Mouse (Mus musculus) stomach, embryonic 16.5 days (tissue): ENCODE data around the gene Slc15a3. TPM values are rescaled to one million over a fixed set of nuclear protein-coding genes. Genes with fewer than 3 reads are reported as not detected.

Source experiments
- ATAC-seq: fragments of 200-750 bp; cut with Nextera tagmentation; 2 replicates; pipeline ENCODE4 v1.8.0; 2017; ENCODE audit warnings: moderate number of reproducible peaks, moderate TSS enrichment; ENCODE audit not compliant: insufficient read depth, low FRiP score
- H3K27ac ChIP-seq: fragments of 300-500 bp; sonication (generic); 2 replicates; pipeline ENCODE4 v1.5.1; 2014; ENCODE audit warnings: low read length
- H3K27me3 ChIP-seq: fragments of 300-500 bp; sonication (generic); 2 replicates; pipeline ENCODE4 v1.6.1; 2014; ENCODE audit warnings: low read length, control low read depth, mixed read lengths; ENCODE audit not compliant: control insufficient read depth, insufficient read depth
- H3K36me3 ChIP-seq: fragments of 300-500 bp; sonication (generic); 2 replicates; pipeline ENCODE4 v1.6.1; 2014; ENCODE audit warnings: low read length; ENCODE audit not compliant: control insufficient read depth, insufficient read depth
- H3K4me1 ChIP-seq: fragments of 300-500 bp; sonication (generic); 2 replicates; pipeline ENCODE4 v1.6.1; 2014; ENCODE audit warnings: low read length, control low read depth, mixed read lengths; ENCODE audit not compliant: control insufficient read depth, insufficient read depth
- H3K4me2 ChIP-seq: fragments of 300-500 bp; sonication (generic); 2 replicates; pipeline ENCODE4 v1.6.1; 2014; ENCODE audit warnings: low read depth, low read length, mixed read lengths
- H3K4me3 ChIP-seq: fragments of 300-500 bp; sonication (generic); replicated peaks from 2 replicates; pipeline ENCODE4 v1.5.1; 2014; ENCODE audit warnings: mild to moderate bottlenecking, low read length
- H3K9ac ChIP-seq: fragments of 300-500 bp; sonication (generic); 2 replicates; pipeline ENCODE4 v1.6.1; 2014; ENCODE audit warnings: low read length
- H3K9me3 ChIP-seq: fragments of 300-500 bp; sonication (generic); replicated peaks from 2 replicates; pipeline ENCODE4 v1.6.1; 2016; ENCODE audit warnings: low read length, control low read depth; ENCODE audit not compliant: control insufficient read depth
- WGBS: fragments of 180-500 bp; shearing (Covaris S2); extraction: QIAGEN DNeasy Blood & Tissue Kit; methylation state at CpG from one replicate; pipeline ENCODE4 v1.1.7; 2014; 5-methylcytosine and 5-hydroxymethylcytosine counted together
- polyA plus RNA-seq: library from polyadenylated mRNA; unstranded; fragments of >200 nt; fragmentation: Nextera tagmentation; extraction: Ambion mirVana; gene quantifications from 2 replicates; pipeline ENCODE4 v1.2.1, GENCODE M21; 2015

The Slc15a3 gene
- polyA plus RNA-seq, 1 experiment from 2014 or later = 0.70 TPM

DNA sequence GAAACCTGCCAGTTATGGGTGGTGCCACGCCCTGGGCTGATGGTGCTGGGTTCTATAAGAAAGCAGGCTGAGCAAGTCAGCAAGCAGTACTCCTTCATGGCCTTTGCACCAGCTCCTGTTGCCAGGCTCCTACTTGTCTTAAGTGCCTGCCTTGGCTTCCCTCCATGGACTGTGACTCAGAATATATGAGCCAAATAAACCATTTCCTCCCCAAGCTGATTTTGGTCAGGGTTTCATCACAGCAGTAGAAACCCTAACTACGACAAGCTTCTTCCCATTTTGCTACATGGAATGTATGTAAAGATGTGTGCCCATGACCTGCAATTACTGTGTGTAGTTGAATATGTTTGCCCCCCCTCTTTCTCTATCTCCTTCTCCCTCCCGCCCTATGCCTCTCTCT is 5.9 kb upstream of the Slc15a3 start:
- H3K36me3 ChIP-seq = no peaks in the 10 kb centered on the region
- ATAC-seq = no peak
- H3K4me2 ChIP-seq = no peak overlapping the region
- H3K9me3 ChIP-seq = no peaks in the 10 kb centered on the region
- WGBS = 72% methylated on average over 3 of the region's 3 CpGs
- H3K4me3 ChIP-seq = no peak overlapping the region
- no peak overlapping the region for H3K27ac ChIP-seq
- no peaks in the 10 kb centered on the region for H3K4me1 ChIP-seq
- H3K27me3 ChIP-seq = no peaks in the 10 kb centered on the region
- H3K9ac ChIP-seq = no peak overlapping the region

DNA sequence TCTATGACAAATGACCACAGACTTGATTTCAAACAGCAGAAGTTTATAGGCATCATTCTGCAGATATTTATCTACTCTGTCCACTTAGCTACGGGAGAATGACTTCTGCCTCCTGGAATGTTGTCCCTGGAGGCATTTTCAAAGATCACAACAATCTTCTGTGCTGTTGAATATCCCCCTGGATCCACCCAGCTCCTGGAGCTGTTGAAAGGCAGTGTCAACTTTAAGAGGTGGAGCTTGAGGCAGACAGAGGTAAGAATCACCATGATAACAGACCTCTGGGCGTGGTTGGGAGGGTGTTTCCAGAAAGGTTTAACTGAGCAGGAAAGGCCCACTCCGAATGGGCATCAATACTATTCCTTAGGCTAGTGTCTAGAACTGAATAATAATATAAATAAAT is 3.9 kb upstream of the Slc15a3 start:
- H3K9me3 ChIP-seq = no peaks in the 10 kb centered on the region
- no peak for ATAC-seq
- no peak overlapping the region for H3K4me3 ChIP-seq
- no peaks in the 10 kb centered on the region for H3K36me3 ChIP-seq
- H3K27me3 ChIP-seq = no peaks in the 10 kb centered on the region
- H3K4me1 ChIP-seq = no peaks in the 10 kb centered on the region
- H3K4me2 ChIP-seq = no peak overlapping the region
- H3K9ac ChIP-seq = no peak overlapping the region
- H3K27ac ChIP-seq = no peak overlapping the region
- WGBS = 42% methylated on average over 3 of the region's 3 CpGs

DNA sequence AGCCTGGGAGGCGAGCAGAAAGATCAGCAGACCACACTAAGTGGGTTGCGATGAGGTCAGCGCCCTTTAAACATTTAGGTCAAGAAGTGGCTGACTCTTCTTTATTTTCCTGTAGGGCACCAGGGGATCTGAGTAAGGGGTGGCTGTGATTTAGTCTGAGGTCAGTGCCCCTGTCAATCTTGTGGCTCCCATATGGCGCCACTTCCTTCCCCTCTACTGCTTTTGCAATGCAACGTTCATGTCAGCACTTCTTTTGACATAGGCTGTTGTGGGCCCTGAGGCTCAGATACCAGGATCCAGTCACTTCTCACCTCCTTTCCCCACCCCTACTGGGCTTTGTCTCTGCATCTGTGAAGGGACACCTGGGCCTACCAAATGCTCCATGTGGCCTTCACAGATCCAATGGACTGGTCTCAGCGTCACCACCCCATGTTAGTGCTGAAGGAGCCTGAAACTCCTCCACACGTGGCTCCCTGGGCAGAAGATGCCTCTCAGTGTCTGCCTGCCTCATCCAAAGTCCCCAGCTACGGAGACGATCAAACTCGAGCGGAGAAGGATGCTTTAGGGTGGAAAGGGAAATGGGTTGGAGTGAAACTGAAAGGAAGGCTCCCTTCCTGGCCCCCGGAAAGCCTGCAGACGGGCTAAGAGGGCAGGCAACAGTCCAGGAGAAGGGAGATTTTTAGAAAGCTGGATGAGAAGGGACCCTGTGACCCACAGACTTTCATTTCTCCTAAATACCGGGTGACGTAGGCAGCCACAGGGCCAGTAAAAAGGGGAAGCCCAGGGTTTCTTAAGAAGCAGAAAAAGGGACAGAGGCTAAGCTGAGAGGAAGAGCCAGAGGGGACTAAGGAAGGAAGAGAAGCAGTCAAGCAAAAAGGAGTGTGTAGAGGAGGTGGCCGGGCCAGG is 2.4 kb downstream of the Slc15a3 start:
- H3K4me1 ChIP-seq = peaks cover 4% of the 10 kb centered on the region; the same call in 1 of the 2 replicates
- H3K36me3 ChIP-seq = no peaks in the 10 kb centered on the region
- H3K27me3 ChIP-seq = no peaks in the 10 kb centered on the region
- H3K9me3 ChIP-seq = no peaks in the 10 kb centered on the region
- 0 out of 2 replicates have a peak overlapping the region, but pooled peaks have one; percentile 35 for H3K9ac ChIP-seq
- H3K4me2 ChIP-seq = 0 out of 2 replicates have a peak overlapping the region, but pooled peaks have one; percentile 3
- peak; percentile 13; the same call in 1 of the 2 replicates for ATAC-seq
- H3K4me3 ChIP-seq = no peak overlapping the region
- WGBS = 53% methylated on average over 16 of the region's 16 CpGs
- H3K27ac ChIP-seq = peak overlapping the region; percentile 17

DNA sequence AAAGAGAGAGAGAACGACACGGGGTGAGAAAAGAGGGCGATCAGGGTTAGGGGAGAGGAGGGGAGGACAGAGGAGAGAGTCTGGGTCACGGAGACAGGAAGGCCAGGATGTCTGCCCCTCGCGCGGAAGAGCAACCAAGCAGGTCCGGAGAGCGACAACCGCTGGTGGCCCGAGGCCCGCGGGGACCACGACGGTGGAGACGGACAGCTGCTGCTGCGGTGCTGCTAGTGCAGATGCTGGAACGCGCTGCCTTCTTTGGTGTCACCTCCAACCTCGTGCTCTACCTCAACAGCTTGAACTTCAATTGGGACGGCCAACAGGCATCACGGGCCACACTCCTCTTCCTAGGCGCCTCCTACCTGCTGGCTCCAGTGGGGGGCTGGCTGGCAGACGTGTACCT is 3.4 kb downstream of the Slc15a3 start:
- no peaks in the 10 kb centered on the region for H3K9me3 ChIP-seq
- no peak overlapping the region for H3K4me3 ChIP-seq
- H3K27ac ChIP-seq = no peak overlapping the region
- H3K4me1 ChIP-seq = peaks cover 4% of the 10 kb centered on the region; the same call in 1 of the 2 replicates
- no peaks in the 10 kb centered on the region for H3K27me3 ChIP-seq
- no peak overlapping the region; the same call in 1 of the 2 replicates for H3K9ac ChIP-seq
- no peaks in the 10 kb centered on the region for H3K36me3 ChIP-seq
- no peak overlapping the region for H3K4me2 ChIP-seq
- ATAC-seq = no peak
- WGBS = 51% methylated on average over 24 of the region's 24 CpGs

DNA sequence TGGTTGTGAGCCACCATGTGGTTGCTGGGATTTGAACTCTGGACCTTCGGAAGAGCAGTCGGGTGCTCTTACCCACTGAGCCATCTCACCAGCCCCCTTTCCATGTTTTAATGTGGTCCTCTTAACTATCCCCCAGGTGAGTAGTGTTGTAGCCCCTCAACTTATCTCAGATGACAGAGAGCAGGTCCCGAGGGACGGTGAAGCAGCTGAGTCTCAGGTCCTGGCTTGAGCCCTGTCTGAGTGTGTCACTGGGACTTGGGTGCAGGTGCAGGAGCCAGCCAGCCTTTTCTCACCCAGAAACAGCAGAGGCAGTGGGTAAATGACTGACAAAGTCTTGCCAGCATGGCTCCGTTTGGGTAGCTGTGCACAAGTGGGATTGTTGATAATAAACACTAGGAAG is 4.7 kb downstream of the Slc15a3 start:
- H3K4me3 ChIP-seq = no peak overlapping the region
- H3K9me3 ChIP-seq = no peaks in the 10 kb centered on the region
- no peak overlapping the region for H3K4me2 ChIP-seq
- peaks cover 4% of the 10 kb centered on the region; the same call in 1 of the 2 replicates for H3K4me1 ChIP-seq
- H3K27ac ChIP-seq = no peak overlapping the region
- WGBS = 89% methylated on average over 5 of the region's 5 CpGs
- no peaks in the 10 kb centered on the region for H3K36me3 ChIP-seq
- H3K27me3 ChIP-seq = no peaks in the 10 kb centered on the region
- no peak overlapping the region for H3K9ac ChIP-seq
- no peak for ATAC-seq

DNA sequence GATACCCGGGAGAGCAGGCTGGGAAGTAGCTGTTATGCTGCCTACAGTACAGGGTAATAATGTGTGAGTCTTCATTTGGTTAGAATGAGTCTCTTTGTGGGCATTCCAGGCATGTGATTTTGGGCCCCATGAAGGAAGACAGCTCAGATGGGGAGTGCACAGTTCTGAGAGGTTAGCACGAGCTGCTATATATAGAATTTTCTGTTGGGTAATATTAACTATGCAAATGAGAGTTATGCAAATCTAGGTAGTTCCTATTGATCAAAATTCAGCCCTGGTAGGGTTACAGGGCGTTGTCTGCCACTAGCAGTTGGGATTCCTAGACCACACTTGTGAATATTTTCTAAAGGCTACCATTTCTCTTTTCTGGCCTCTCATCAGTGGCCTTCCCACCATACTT is 5.9 kb downstream of the Slc15a3 start:
- no peak overlapping the region for H3K27ac ChIP-seq
- no peaks in the 10 kb centered on the region for H3K9me3 ChIP-seq
- peaks cover 4% of the 10 kb centered on the region; the same call in 1 of the 2 replicates for H3K4me1 ChIP-seq
- H3K4me2 ChIP-seq = no peak overlapping the region
- 86% methylated on average over 3 of the region's 3 CpGs for WGBS
- H3K27me3 ChIP-seq = no peaks in the 10 kb centered on the region
- H3K9ac ChIP-seq = no peak overlapping the region
- no peaks in the 10 kb centered on the region for H3K36me3 ChIP-seq
- no peak overlapping the region for H3K4me3 ChIP-seq
- no peak for ATAC-seq

DNA sequence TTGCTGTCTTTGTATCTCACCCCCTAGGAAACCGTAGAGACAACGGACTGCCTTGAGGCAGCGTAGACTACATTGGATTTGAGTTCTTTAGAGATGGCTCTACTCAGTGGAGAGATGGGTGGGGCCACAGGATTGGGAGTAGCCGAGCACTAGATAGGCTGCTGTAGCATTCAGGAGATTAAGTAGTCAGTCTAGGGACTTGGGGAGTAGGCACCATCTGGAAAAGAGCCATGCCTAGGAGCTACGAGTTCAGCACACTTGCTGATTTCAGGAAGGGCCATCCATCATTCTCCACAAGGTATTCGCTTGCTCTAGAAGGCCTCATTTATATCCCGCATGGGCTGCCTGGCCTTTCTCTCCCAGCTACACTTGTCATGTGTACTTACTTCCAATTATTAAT is 6.6 kb downstream of the Slc15a3 start:
- no peak for ATAC-seq
- Histone ChIP-seq H3K36me3 (no peaks in the 10 kb centered on the region), H3K4me2 (no peak overlapping the region), H3K27me3 (no peaks in the 10 kb centered on the region), H3K27ac (no peak overlapping the region), H3K4me1 (peaks cover 4% of the 10 kb centered on the region; the same call in 1 of the 2 replicates), H3K9me3 (no peaks in the 10 kb centered on the region), H3K4me3 (no peak overlapping the region), H3K9ac (no peak overlapping the region)
- 61% methylated on average over 7 of the region's 7 CpGs for WGBS

DNA sequence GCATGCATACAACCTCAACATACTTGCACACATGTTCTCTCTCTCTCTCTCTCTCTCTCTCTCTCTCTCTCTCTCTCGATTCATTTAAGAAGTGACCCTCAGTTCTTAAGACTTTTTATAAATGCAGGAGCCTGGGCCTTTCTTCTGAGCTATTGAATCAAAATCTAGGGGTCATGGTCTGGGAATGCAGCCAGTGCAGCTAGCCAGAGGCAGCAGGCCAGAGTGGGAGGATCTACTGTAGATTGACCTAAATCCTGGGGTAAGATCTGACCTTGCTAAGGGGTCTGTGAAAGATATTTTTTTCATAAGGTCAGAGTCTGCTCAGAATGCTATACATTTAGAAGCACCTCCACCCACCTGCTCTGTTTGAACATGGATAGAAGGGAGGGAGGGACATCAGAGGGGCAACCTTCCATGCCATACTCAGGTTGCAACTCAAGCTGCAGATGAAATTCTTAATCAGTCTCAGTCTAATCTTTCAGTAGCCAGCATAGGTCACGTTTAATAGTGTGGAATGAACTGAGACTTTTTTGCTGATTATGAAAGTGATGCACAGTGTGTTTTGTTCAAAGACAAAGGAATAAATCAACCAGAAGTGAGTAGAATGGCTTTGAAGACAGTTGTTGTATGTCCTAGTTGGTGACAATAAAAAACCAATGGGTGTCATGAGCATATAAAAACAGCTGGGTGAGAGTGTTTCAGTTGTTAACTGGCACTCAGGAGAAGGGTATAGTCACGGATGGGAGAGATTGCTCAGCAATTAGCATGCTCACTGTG is 8.0 kb downstream of the Slc15a3 start:
- WGBS = 53% methylated on average over 3 of the region's 3 CpGs
- no peak for ATAC-seq

DNA sequence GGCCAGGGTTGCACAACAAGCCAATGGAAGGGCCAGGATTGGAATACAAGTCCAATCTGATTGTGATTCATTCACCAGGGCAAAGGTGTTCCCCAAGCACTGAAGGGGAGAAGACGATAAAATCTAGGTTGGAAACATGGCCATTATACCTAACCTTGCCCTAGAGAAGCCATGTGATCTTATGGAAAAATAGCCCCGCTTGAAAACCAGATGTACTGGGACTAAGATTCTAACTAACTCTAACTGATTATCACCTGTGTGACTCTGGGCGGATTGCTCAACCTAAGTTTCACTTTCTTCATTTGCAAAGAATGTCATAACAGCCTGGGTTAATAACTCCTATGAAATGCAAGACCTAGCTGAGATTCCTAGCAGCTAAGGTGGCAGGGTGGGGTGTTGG is 15.9 kb downstream of the Slc15a3 start:
- no peak overlapping the region for H3K27ac ChIP-seq
- H3K27me3 ChIP-seq = no peaks in the 10 kb centered on the region
- H3K9ac ChIP-seq = no peak overlapping the region
- no peaks in the 10 kb centered on the region for H3K4me1 ChIP-seq
- peaks cover 15% of the 10 kb centered on the region; the same call in 1 of the 2 replicates for H3K36me3 ChIP-seq
- 78% methylated on average over 3 of the region's 3 CpGs for WGBS
- ATAC-seq = no peak
- no peak overlapping the region for H3K4me3 ChIP-seq
- H3K9me3 ChIP-seq = no peaks in the 10 kb centered on the region
- H3K4me2 ChIP-seq = no peak overlapping the region

More for the DNA sequence above, 8.0 kb downstream of the Slc15a3 start:
- Histone ChIP-seq H3K9me3 (no peaks in the 10 kb centered on the region), H3K27me3 (no peaks in the 10 kb centered on the region), H3K27ac (no peak overlapping the region), H3K4me3 (no peak overlapping the region), H3K4me2 (no peak overlapping the region), H3K4me1 (peaks cover 4% of the 10 kb centered on the region; the same call in 1 of the 2 replicates), H3K36me3 (no peaks in the 10 kb centered on the region), H3K9ac (no peak overlapping the region)
